Mouse (Mus musculus): ENCODE results near the gene Htr7. TPM values are rescaled to one million over a fixed set of nuclear protein-coding genes. Genes with fewer than 3 reads are reported as not detected.
A peak's percentile ranks its signal among the peaks of the same experiment; 100 is the strongest.

Htr7 gene
- polyA plus RNA-seq, 1 experiment from 2014 or later: 16.4 TPM

DNA sequence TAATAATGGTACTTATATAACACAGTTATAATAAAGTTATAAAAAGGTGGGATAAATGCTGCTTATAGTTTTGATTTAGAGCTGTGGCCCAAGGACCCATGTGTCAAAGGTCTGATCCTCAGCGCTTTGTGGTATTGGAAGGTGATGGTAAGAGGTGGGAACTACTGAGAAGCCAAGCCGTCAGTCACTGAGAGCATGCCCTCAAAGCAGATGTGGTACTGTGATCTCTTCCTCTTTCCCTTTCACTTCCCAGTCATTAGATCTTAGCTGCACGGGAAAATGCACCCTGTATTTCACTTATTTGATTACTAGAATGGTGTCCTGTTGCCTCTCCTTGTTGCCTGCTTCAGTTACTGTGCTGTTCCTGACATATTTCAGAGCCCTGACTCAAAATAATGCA, 59.9 kb downstream of the Htr7 start:
- DNase-seq (ENCODE audit: low spot score) (no peak), ATAC-seq (ENCODE audit: low FRiP score) (no peak)
- H3K27me3 ChIP-seq (ENCODE audit: control insufficient read depth, insufficient read depth, low read length): no peaks in the 10 kb centered on the region
- H3K27ac ChIP-seq: no peak overlapping the region
- H3K4me1 ChIP-seq (replicated peaks; ENCODE audit: control insufficient read depth, insufficient read depth, low read length): peaks cover 14% of the 10 kb centered on the region
- no peak overlapping the region for H3K4me3 ChIP-seq (replicated peaks; ENCODE audit: low read length)
- 79% methylated on average over 3 of the region's 3 CpGs for WGBS
- no peaks in the 10 kb centered on the region for H3K36me3 ChIP-seq (replicated peaks; ENCODE audit: control insufficient read depth, insufficient read depth)
- H3K9ac ChIP-seq: no peak overlapping the region
- no peaks in the 10 kb centered on the region for H3K9me3 ChIP-seq (ENCODE audit: control insufficient read depth, low read length)
- no peak overlapping the region for H3K4me2 ChIP-seq (replicated peaks)

DNA sequence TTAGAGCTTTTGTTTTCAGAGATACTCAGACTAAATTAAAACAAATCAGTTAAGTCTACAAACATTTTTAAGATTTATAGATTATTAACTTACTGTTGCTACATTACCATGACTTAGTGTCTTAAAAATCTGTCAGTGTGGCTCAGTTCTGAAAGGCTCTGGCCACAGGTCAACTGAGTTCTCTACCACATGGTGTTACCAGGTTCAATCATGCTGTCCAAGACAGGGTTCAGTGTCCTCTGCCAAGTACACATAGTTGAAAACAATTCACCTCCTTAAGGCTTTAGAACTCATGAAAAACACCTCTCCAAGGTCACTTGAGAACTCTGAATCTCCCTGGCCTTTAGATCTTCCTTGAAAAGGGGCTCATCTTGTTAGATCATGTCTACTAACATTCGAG, 69.8 kb downstream of the Htr7 start:
- DNase-seq (ENCODE audit: low spot score) (no peak), ATAC-seq (ENCODE audit: low FRiP score) (no peak)
- H3K4me3 ChIP-seq (replicated peaks; ENCODE audit: low read length): no peak overlapping the region
- H3K4me2 ChIP-seq (replicated peaks): no peak overlapping the region
- no peak overlapping the region for H3K9ac ChIP-seq
- H3K36me3 ChIP-seq (replicated peaks; ENCODE audit: control insufficient read depth, insufficient read depth): no peaks in the 10 kb centered on the region
- no peaks in the 10 kb centered on the region for H3K4me1 ChIP-seq (replicated peaks; ENCODE audit: control insufficient read depth, insufficient read depth, low read length)
- H3K9me3 ChIP-seq (ENCODE audit: control insufficient read depth, low read length): no peaks in the 10 kb centered on the region
- WGBS: 85% methylated on average over 1 of the region's 1 CpGs
- no peaks in the 10 kb centered on the region for H3K27me3 ChIP-seq (ENCODE audit: control insufficient read depth, insufficient read depth, low read length)
- no peak overlapping the region for H3K27ac ChIP-seq

DNA sequence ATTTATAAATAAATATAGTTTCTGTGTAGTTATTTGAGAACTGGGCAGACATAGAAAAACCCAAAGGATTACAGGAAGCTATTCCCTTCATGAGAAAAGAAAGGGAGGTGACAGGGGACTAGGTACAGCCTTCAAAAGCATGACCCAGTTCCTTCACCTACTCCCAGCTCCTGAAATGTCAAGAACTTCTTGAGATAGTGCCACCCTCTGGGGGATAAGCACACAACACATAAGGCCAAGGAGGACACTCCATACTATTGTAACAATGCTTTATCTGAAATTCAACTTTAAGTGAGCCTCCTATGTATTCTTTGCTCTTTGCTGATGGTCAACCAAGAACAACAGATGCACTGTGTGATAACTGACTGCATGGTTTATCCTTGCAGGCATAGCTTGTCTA, 82.6 kb downstream of the Htr7 start:
- H3K4me2 ChIP-seq (replicated peaks): no peak overlapping the region
- no peak for DNase-seq (ENCODE audit: low spot score)

DNA sequence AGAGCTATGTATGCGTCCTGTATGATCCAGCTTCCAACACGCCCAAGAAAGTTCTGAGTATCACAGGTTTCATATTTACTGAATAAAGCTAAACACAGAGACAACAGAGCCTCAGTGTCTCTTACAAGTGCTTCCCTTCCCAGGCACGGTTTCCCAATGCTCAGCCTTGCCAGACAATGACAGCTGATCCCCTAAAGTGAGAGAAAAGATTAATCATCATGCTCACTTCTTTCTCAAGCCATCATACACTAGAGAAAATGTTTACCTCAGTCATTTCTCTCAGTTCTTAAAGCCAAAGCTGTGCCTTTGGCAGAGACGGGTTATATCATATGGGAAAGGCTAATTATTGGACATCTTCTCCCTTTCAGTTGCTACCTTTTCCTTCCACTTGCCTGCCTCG, 99.7 kb downstream of the Htr7 start:
- Histone ChIP-seq H3K27ac (no peak overlapping the region), H3K4me2 (replicated peaks) (no peak overlapping the region), H3K4me3 (replicated peaks; ENCODE audit: low read length) (no peak overlapping the region), H3K36me3 (replicated peaks; ENCODE audit: control insufficient read depth, insufficient read depth) (no peaks in the 10 kb centered on the region), H3K27me3 (ENCODE audit: control insufficient read depth, insufficient read depth, low read length) (no peaks in the 10 kb centered on the region), H3K4me1 (replicated peaks; ENCODE audit: control insufficient read depth, insufficient read depth, low read length) (no peaks in the 10 kb centered on the region), H3K9ac (no peak overlapping the region), H3K9me3 (ENCODE audit: control insufficient read depth, low read length) (no peaks in the 10 kb centered on the region)
- DNase-seq (ENCODE audit: low spot score) (no peak), ATAC-seq (ENCODE audit: low FRiP score) (no peak)
- 85% methylated on average over 5 of the region's 5 CpGs for WGBS

More for the DNA sequence above, 82.6 kb downstream of the Htr7 start:
- Histone ChIP-seq H3K9me3 (ENCODE audit: control insufficient read depth, low read length) (no peaks in the 10 kb centered on the region), H3K27ac (no peak overlapping the region), H3K27me3 (ENCODE audit: control insufficient read depth, insufficient read depth, low read length) (no peaks in the 10 kb centered on the region), H3K36me3 (replicated peaks; ENCODE audit: control insufficient read depth, insufficient read depth) (no peaks in the 10 kb centered on the region), H3K4me1 (replicated peaks; ENCODE audit: control insufficient read depth, insufficient read depth, low read length) (no peaks in the 10 kb centered on the region), H3K4me3 (replicated peaks; ENCODE audit: low read length) (no peak overlapping the region), H3K9ac (no peak overlapping the region)
- no peak for ATAC-seq (ENCODE audit: low FRiP score)

DNA sequence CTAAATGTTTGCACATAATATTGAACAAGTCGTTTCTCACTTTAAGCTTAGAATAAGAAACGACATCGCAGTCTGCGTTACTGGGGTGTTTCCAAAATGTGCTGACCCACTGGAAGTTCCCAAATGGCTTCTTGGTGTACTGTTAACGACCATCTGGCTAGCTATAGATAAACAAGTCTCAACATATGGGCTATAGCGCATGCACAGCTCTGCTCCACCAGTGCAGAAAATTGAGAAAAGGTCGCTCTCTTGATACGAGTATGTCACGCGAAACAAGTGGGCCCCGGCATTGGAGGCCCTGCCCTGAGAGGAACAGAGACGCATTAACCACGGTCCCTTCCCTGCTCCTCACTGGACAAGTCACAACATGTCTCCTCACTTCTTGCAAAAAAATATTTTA, 101.6 kb downstream of the Htr7 start:
- Histone ChIP-seq H3K27ac (no peak overlapping the region), H3K36me3 (replicated peaks; ENCODE audit: control insufficient read depth, insufficient read depth) (no peaks in the 10 kb centered on the region), H3K4me2 (replicated peaks) (no peak overlapping the region), H3K4me1 (replicated peaks; ENCODE audit: control insufficient read depth, insufficient read depth, low read length) (no peaks in the 10 kb centered on the region), H3K27me3 (ENCODE audit: control insufficient read depth, insufficient read depth, low read length) (no peaks in the 10 kb centered on the region), H3K9ac (no peak overlapping the region), H3K4me3 (replicated peaks; ENCODE audit: low read length) (no peak overlapping the region), H3K9me3 (ENCODE audit: control insufficient read depth, low read length) (no peaks in the 10 kb centered on the region)
- DNase-seq (ENCODE audit: low spot score) (no peak), ATAC-seq (ENCODE audit: low FRiP score) (no peak)
- WGBS: 84% methylated on average over 13 of the region's 13 CpGs

DNA sequence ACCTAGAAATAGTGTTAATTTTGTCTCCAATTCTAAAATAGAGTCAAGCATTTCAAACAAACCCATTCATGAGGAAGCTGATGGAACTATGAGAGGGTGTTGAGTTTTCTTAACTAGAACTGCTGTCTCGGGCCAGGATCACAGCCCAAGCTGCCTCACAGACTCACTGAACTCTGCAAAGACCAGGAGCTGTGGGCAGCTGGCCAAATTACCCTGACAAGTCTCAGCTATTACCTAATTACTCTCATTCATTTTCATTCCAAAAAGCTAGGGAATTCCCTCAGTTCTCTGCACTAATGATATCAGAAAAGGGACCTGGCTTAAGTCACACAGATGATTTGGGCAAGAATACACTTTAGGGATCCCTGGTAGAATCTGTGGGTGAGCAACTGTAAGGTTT, 107.4 kb downstream of the Htr7 start:
- 61% methylated on average over 1 of the region's 1 CpGs for WGBS
- Histone ChIP-seq H3K9ac (no peak overlapping the region), H3K9me3 (ENCODE audit: control insufficient read depth, low read length) (no peaks in the 10 kb centered on the region), H3K27me3 (ENCODE audit: control insufficient read depth, insufficient read depth, low read length) (no peaks in the 10 kb centered on the region), H3K4me1 (replicated peaks; ENCODE audit: control insufficient read depth, insufficient read depth, low read length) (no peaks in the 10 kb centered on the region), H3K27ac (no peak overlapping the region), H3K36me3 (replicated peaks; ENCODE audit: control insufficient read depth, insufficient read depth) (no peaks in the 10 kb centered on the region), H3K4me2 (replicated peaks) (no peak overlapping the region), H3K4me3 (replicated peaks; ENCODE audit: low read length) (no peak overlapping the region)
- ATAC-seq (ENCODE audit: low FRiP score): no peak
- DNase-seq (ENCODE audit: low spot score): peak; percentile 32

DNA sequence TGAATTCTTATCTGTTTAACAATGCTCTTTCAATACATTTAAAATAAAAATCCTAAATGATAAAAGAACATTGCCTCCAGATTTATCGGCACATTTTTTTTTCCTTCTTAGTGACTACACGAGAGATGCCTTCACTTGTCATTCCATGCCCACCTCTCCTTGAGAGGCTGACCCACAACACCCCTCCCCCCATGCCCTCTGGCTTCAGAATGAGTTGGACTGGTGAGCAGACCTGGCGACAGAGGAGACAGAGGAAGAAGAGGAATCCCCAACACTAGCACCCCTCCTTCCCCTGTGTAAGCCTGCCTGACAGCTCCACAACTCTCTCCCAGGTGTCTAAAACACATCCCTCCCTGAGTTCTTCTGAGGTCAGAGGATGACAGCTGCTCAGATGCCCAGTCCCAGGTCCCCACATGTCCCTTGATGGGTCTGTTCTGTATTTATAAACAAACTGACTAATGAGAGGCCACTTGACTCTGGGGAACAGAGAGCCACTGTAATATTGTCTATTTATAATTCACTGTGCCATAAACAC, 132.3 kb downstream of the Htr7 start:
- no peak for DNase-seq (ENCODE audit: low spot score)
- H3K27me3 ChIP-seq (ENCODE audit: control insufficient read depth, insufficient read depth, low read length): no peaks in the 10 kb centered on the region
- no peak; the same call in 1 of the 2 replicates for ATAC-seq (ENCODE audit: low FRiP score)
- H3K9me3 ChIP-seq (ENCODE audit: control insufficient read depth, low read length): no peaks in the 10 kb centered on the region
- H3K4me1 ChIP-seq (replicated peaks; ENCODE audit: control insufficient read depth, insufficient read depth, low read length): no peaks in the 10 kb centered on the region
- H3K36me3 ChIP-seq (replicated peaks; ENCODE audit: control insufficient read depth, insufficient read depth): no peaks in the 10 kb centered on the region
- no peak overlapping the region for H3K27ac ChIP-seq
- no peak overlapping the region for H3K4me3 ChIP-seq (replicated peaks; ENCODE audit: low read length)
- WGBS: 67% methylated on average over 3 of the region's 3 CpGs
- H3K9ac ChIP-seq: no peak overlapping the region
- no peak overlapping the region for H3K4me2 ChIP-seq (replicated peaks)

DNA sequence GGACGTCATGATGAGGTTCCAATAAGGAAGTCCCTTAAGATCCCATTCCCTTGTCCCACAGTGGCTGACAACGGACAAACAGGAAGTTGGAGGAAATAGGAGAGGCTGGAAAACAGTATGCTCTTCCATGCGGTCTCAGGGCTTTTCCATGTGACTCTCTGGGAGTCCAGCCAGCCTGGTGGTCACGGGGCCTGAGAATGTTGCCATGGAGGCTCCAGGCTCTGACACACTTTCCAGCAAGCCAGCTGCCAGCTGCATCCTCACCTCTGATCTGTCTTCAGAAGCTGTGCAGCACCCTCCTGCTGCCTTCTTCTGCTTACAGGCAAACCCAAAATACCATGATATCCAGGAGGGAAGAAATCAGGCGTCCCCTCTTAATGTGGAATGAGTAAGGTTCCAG, 132.9 kb downstream of the Htr7 start:
- H3K4me3 ChIP-seq (replicated peaks; ENCODE audit: low read length): no peak overlapping the region
- ATAC-seq (ENCODE audit: low FRiP score) (peak; percentile 59; the same call in 1 of the 2 replicates), DNase-seq (ENCODE audit: low spot score) (peak; percentile 63)
- H3K9ac ChIP-seq: no peak overlapping the region
- no peaks in the 10 kb centered on the region for H3K36me3 ChIP-seq (replicated peaks; ENCODE audit: control insufficient read depth, insufficient read depth)
- no peak overlapping the region for H3K27ac ChIP-seq
- no peak overlapping the region for H3K4me2 ChIP-seq (replicated peaks)
- no peaks in the 10 kb centered on the region for H3K9me3 ChIP-seq (ENCODE audit: control insufficient read depth, low read length)
- 54% methylated on average over 5 of the region's 5 CpGs for WGBS
- H3K27me3 ChIP-seq (ENCODE audit: control insufficient read depth, insufficient read depth, low read length): no peaks in the 10 kb centered on the region
- no peaks in the 10 kb centered on the region for H3K4me1 ChIP-seq (replicated peaks; ENCODE audit: control insufficient read depth, insufficient read depth, low read length)
